Mouse (Mus musculus) layer of hippocampus, postnatal 25 days (tissue): ENCODE results near the gene Frs2. TPM values are rescaled to one million over a fixed set of nuclear protein-coding genes. Genes with fewer than 3 reads are reported as not detected.
A peak's percentile ranks its signal among the peaks of the same experiment; 100 is the strongest.

Experiments used
- DNase-seq, 2 experiments: peaks; one replicate each; pipeline ENCODE4 v3.0.0; 2022; ENCODE audit warnings: mixed read lengths in 2 of 2, low spot score in 1 of 2; ENCODE audit errors: extremely low spot score in 1 of 2
- total RNA-seq, 2 experiments: library from RNA; stranded (reverse); gene quantifications; 2 replicates each; pipeline ENCODE4 v1.2.3; 2021

The Frs2 gene
- total RNA-seq, 2 experiments from 2014 or later, result 32.1 to 34.1 TPM

DNA sequence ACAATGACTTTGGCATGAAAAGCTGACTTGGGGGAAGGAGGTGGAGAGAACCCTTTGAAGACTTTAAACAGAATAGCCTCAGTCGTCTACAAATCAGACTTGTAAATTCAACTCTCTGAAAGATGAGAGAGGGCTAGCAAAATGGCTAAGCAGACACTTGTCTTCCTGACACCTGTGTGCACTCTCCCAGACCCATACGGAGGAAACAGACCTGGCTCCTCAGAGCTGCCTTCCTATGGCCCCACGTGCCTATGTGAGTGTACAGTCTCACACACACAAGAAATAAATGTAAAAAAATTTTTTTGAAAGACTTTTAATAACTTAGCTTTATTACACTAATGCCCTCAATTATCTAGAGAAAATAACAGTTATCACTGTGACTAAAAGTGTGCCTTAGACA lies 41.6 kb downstream of the Frs2 start:
- no peak for DNase-seq

DNA sequence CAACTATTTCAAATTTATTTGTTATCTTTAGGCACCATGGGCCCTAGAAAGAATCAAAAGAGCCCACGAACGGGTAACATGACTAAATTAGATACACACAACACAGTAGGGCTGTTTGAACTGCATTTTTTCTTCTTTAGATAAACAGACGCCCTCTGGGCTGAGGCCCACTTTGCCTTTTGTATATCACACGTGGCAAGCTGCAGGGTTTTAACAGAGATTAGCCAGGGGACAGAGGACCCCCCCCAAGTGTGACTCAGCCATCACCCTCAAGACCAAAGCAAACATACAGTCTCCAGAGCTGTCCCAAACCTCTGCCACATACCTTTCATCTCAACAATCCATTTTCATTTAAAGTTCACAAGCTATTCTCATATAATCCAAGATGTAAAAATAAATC lies 42.1 kb downstream of the Frs2 start:
- DNase-seq, result no peak

DNA sequence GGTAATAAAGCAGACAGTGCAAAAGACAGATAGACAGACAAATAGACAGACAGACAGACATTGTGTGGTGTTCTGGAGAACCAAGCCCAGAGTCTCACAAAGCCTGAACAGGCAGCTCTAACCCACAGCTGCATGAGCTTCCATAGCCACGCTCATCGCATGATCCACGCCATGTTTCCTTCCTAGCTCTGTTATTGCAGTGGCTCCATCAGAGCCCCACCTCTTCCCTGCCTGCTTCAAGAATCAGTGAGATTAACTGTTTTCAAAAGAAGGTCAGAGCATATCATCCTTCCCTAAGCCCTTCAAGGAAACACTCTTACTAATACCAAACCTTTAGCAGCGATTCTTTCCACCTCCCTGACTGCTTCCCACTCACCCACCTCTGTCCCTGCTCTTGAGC lies 43.3 kb downstream of the Frs2 start:
- no peak for DNase-seq

DNA sequence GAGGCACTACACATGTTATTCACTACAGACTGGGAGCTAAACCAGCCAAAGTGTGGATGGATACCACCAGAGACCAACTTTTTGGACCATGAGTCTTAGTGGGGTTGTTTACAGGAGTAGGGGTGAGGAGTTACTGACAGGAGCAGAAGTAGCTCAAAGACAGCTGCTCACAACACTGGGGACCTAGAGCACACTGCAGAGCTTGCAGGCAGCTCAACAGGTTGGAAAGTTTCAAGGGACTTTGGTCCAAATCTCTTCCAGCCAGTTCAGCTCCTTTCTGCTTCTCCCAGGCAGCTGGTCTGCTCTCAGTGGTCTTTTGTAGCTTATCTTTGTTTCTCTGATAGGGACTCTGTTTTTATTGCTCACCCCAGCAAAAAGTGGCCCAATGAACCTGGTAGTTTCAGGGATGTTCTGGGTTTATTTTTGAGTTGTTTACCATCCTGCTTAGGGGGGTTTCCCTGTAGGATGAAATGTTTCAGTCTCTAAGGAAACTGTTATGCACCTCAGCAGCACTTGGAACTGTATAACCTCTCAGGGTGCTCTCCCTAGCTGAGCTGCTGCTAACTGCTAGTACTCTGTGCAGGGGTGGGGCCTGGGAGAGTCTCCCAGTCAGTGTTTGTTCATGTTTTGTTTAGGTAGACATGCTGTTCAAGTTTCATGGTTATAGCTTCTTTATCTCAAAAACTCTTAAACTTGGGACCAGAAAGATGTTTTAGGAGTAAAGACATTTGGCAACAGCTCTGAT lies 44.3 kb downstream of the Frs2 start:
- DNase-seq, result no peak

DNA sequence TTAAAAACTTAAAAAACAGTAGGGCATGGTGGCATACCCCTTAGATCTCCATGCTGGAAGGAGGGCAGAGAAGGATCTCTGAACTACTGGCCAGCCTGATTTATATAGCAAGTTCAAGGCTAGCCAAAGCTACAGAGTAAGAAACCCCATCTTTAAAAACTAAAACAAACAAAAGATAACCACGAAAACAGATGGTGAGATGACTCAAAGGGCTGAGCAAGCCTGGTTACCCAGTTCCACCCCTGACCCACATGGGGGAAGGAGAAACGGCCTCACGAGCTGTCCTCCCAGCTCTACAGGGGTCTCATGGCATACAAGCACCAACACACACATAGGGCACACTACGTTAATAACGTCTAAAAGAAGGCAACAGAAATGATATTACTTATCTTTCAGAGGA lies 48.2 kb downstream of the Frs2 start:
- DNase-seq, result no peak

DNA sequence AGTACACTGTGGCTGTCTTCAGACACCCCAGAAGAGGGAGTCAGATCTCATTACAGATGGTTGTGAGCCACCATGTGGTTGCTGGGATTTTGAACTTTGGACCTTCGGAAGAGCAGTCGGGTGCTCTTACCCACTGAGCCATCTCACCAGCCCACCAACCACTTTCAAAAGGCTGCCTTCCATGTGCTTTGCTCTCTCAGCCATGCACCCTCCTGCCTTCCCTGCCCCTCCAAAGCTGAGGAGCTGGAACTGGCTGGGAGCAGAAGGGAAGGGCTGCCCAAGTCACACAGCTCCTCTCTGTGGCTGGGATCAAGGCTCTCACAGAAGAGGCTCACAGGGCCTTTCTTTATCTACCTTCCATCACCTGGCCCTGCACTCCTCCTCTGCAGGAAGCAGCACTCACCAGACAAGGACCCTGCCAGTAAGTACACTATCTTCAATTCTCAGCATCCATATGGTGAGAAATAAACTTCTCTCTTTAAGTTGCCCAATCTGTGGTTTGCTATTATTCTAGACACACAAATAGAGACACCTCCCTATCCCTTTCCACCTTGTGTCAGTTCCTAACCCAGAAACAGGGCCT lies 51.1 kb downstream of the Frs2 start:
- no peak for DNase-seq

DNA sequence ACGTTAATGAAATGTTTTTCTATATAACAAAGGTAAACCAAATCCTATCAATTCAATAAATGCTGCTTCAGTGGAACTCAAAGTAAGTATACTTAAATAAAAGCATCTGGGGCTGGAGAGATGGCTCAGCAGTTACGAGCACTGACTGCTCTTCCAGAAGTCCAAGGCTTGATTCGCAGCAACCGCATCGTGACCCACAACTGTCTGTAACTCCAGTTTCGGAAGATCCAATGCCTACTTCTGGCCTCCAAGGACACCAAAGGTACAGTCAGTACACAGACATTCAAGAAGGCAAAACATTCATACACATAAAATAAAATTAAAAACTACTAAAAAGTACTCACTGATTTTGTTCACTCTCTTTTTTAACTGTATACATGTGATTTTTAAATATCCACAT lies 52.2 kb downstream of the Frs2 start:
- DNase-seq, result no peak

DNA sequence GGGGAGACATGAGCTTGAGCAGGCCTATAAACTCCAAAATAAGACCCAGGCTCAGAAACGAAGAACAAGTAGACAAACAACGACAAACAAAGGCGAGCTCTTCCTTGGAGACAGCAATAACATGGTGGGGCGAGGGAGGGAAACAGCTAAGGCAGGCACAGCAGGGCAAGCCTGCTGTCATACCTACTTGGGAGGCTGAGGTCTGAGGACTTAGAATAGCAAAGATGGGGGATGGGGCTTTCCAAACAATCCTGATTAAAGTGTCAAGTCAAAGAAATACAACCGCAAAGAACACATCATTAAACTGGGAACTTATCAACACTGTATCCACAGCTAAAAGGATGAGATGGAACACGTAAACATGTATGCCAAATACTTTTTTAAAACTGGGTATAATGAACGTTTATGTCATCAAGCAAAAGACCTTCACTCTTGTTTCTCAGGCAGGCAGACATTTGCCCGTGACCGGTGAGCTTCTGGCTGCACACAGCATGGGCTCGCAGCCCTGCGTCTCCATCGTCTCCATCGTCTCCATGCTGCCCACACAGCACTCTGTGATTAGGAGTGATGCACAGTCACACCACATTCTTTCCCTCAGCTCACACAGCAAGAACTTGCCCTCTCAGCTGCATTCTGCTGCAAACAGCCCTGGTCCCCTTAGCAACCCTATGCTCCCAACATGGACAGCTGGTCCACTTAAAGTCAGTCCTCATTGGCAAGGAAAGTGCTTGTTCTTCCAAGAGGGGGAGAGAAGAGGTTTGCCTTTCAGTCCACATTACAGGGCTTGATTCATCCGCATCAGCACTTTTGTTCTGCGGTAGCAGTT lies 53.6 kb downstream of the Frs2 start:
- no peak for DNase-seq

DNA sequence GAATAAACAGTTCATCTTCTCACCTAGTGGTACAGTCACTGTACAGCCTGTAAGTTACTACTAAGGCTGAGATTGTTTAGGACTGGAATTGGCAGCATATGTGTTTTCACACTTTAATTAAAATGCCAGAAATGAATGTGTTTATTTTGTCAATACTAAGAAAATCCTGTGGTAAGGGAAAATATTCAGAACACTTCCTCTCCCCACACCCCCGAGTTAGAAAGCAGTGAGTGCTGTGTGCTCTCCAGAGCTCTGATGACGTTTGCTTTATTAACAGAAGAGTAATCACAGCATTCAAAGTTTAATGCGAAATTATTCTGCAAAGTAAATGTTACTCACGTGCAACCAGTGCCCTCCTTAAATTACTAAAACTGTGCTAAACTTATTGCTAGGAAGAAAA lies 58.7 kb downstream of the Frs2 start:
- no peak for DNase-seq

DNA sequence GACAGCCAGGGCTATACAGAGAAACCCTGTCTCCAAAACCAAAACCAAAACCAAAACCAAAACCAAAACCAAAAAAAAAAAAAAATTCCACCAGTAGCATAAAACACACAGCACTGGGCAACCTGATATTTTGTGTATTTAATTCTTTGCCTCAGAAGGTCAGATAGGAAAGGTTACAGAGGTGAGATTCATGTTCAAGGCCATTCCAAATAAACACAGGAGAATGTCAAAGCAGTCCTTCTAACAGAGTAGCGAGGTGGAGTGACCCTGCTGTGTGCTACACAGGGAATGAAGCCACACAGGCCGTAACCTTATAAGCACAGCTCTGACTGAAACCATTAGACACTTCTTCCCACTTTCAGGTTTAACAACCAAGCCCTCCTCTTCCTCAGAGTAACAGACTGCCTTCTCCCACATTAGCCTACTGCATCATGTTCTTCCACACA lies 66.4 kb downstream of the Frs2 start:
- DNase-seq, result no peak

DNA sequence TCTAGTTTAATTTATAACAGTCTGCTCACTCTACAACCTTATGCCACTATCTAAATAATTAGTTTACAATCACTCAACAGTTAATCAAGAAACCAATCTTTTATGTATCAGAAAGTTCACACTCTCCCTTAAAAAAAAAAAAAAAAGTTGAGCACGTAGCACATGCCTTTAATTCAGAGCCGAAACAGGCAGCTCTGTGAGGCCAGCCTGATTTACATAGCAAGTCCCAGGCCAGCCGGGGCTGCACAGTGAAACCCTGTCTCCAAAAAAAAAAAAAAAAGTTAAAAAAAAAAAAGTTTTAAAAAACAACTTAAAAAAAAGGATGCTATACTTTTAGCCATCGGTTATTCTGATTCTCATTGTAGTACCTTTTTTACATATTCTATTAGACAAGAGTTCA lies 67.0 kb downstream of the Frs2 start:
- DNase-seq, result no peak

DNA sequence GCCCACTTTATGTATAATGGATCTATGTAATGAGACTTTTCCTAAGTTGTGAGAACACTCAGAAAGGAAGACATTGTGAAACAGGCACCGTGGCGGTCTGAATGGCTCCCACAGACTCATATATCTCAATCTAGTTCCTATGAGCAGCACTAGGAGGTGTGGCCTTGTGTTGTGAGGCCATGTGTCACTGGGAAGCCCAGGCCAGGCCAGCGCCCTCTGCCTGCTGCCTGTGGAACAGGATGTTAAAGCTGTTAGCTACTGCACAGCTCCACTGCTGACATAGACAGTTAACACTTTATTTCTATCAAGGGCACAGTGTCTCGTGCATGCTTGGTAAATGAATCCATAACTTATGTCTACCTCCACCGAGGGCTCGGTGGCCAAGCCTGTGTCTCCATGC lies 70.0 kb downstream of the Frs2 start:
- no peak for DNase-seq

DNA sequence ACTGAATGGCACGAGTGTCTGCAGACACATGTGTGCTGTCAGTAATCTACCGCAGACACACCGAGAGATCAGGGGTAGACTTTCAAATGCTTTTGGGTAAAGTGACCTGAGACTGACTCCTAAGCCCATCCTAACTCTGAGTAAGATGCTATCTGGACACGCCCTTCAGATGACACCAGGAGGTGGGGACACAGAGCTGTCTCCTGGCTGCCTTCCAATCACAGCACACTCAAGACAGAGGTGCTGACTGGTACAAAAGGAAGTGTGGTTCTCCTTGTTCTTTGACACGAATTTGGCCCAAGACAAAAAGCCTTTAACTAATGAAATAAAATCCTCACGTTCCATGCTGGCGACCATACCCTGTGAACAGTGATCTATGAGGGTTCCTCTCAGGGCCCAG lies 75.2 kb downstream of the Frs2 start:
- DNase-seq, result no peak

DNA sequence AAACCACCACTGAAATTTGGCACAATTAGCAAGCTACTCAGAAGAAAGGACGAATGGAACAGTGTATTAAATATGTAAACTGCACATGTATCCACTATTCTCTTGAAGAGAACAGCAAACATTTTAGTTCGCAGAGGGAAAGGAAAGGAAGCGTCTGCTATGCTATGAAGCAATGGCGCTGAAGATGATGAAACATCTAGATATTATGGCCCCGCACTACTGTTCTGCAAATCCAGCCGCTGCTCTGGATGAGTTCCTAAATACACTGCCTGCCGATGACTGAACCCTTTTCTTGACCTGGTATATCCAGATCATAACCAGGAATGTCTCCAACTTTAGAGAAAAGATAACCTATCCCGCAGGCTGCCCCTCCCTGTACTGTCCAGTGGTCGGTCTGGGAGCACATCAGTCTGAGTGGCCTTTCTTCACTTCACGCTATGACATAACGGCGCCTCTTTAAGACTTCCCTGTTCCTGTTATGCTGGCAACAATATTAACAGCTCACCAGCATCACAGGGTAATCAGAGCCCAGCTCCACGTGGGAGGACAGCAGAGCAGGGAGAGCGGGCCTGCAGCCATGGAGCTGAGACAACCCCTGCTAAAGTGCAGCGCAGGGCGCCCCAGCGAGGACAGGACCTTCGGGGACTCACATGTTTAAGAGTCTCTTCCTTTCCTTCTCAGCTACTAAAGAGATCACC lies 76.0 kb downstream of the Frs2 start:
- no peak for DNase-seq

DNA sequence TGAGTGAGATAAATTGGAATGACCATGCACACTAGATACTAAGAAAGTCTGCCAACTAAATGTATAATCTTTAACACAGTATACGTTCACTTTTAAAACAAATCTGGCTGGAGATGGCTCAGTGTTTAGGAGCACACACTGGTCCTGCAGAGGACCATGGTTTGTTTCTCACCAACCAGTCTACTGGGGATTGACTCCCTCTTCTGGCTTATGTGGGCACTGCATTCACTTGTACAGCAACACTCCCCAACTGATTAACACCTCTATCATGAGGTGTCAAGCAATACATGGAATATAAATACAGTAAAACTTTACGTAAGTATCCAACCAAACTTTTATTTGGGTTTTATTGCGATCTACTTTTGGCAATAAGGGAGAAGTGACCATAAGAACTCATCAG lies 79.2 kb downstream of the Frs2 start:
- DNase-seq, result no peak

DNA sequence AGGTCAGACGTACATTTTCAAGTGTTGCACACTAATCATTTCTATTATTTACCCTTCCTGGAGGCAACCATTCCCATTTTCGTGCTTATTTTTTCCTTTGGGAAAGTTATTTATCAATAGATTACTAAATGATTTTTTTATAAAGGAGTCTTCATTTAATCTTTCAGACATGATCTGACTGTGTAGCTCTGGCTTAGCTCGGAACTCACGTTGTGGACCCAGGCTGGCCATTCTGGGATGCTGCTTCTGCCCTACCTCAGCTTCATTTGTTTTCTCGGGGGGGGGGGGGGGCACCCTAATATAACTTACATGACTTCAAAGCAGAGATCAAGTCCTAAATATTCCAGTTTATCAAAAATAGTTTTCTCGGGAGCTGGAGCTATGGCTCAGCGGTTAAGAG lies 84.3 kb downstream of the Frs2 start:
- no peak for DNase-seq

DNA sequence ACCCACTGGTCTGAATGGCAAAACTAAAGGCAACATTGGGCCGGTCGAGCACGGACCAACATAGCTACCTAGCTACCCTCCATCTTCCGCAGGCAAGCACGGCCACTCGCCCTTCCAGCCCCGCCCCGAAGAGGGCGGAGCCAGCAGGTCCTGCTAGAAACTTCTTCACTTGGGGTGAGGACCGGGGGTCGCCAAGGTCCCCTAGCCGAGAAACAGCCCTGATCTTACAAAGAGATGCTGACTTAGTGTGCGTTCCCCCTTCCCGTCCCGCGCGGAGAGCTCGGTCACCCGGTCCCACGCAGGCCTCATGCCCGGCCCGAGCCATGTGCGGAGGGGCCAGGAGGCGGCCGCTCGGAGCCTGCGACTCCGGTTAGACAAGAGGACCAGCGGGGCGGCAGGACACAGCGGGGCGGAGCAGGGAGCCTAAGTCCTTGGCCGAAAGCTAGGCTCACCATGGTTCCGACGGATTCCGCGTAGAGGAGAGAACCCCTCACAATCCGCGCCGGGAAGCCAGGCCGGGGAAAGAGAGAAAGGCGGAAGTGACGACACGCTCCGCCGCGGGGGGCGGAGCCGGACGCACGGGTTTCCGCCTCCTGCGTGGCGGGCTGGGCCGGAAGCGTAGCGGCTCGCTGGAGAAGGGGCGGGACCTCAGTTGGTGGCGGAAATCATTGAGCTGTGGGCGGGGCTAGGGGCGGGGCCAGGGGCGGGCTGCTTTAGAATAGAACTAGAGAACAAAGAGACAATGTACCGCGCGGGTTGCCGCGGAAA lies 84.9 kb downstream of the Frs2 start, which contains the start of gene Cct2:
TSS of gene Cct2 (minus strand) at position 561 of the 768 bp plus-strand sequence.
- peak; percentile 74 to 77 for DNase-seq

DNA sequence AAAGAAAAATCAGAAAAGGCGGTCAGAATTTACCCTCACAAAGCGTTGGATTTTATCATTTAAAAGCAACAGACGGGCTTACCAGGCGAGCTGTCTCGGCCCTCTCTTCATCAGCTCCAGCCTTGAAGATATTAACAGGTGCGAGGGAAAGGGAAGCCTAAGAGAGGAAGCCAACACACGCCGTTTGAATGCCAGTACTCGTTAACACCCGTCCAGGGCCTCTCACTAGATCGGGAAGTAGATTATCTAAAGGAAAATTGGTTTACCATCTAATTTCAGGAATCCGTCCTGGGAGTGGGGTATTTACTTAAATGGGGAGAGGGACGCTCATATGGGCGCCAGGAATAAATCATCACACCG lies 85.5 kb downstream of the Frs2 start:
- DNase-seq, result no peak

DNA sequence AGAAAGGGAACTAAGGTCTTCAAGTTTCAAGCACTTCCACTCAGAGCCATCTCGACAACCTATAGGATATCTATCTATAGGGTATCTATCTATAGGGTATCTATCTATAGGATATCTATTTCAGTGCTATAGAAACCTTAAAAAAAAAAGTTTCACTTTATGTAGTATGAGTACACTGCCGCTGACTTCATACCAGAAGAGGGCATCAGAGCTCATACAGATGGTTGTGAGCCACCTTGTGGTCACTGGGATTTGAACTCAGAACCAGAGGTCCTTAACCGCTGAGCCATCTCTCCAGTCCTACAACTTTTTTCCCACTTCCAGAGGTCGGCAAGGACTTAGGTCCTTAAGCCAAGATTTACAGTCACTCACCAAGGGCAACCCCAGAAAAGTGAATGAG lies 92.7 kb downstream of the Frs2 start:
- DNase-seq, result no peak

DNA sequence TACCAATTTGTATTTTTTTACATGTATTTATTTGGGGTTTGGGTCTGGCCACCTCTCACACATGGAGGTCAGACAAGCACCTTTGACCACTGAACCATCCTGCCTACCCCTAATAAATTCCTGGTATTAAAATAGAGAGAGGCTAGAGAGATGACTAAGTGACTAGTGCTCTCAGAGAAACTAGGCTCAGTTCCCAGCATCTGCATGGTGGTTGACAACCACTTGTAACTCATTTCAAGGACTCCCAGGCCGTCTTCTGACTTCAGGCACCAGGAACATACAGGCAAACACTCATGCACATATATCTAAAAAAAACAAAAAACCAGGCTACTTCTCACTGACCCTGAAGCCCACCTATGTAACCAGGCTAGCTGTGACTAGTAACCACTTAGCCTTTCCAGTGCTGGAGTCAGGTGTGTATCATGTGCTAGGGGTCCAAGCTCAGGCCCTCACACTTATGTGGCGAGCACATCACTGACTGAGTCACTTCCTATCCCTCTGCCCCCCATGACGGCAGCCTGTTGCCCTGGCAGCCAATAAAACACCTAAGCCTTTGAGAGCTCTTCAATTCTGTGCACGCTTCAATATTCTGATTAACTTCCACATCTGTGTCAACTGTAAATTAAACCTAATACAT lies 98.3 kb downstream of the Frs2 start:
- no peak for DNase-seq
